In genomic region chr7:105399935-105400624, GRCm38 (mm10) we compare ENCODE assay signal across 8 mouse cellular contexts. TPM values are rescaled to one million over a fixed set of nuclear protein-coding genes. Genes with fewer than 3 reads are reported as not detected.
DNase-seq lines count a peak whose midpoint lies in the region; ATAC-seq lines count a peak whose summit lies in the region.

TSS of gene Fam160a2 (minus strand) at chr7:105400054.

- peak; percentile 99 for DNase-seq in ES-CJ7 (ENCODE audit: low read depth, low spot score)
- DNase-seq in cerebellum, adult 11 months: peak; percentile 100
- peak; percentile 99 for DNase-seq in forebrain, embryonic 14.5 days (ENCODE audit: low spot score)
- peak; percentile 100 for DNase-seq in heart, postnatal 14 days
- DNase-seq in layer of hippocampus, adult 11-12 months (ENCODE audit: low spot score): peak; percentile 100
- peak; percentile 100 for DNase-seq in lung, adult 18-20 months
- DNase-seq in testis, postnatal 14 days (ENCODE audit: low spot score): peak; percentile 99

- ATAC-seq in forebrain, embryonic 14.5 days: peak; percentile 98
- peak; percentile 98 for ATAC-seq in neural tube, embryonic 15.5 days (ENCODE audit: low FRiP score)

- peak within 1 kb of the TSS; percentile 81 for H3K4me3 ChIP-seq in forebrain, embryonic 14.5 days (ENCODE audit: low read depth, low read length)
- peak within 1 kb of the TSS; percentile 89 for H3K4me3 ChIP-seq in neural tube, embryonic 15.5 days (replicated peaks)

- peak within 1 kb of the TSS; percentile 84 for H3K9ac ChIP-seq in forebrain, embryonic 14.5 days (ENCODE audit: low read length)
- H3K9ac ChIP-seq in neural tube, embryonic 15.5 days (replicated peaks): peak within 1 kb of the TSS; percentile 91

- H3K36me3 ChIP-seq in forebrain, embryonic 14.5 days (ENCODE audit: control insufficient read depth, insufficient read depth, low read length): no peaks in the 10 kb centered on the region
- H3K36me3 ChIP-seq in neural tube, embryonic 15.5 days: peaks cover 3% of the 10 kb centered on the region; the same call in 1 of the 2 replicates

- peak within 1 kb of the TSS; percentile 74 for H3K4me2 ChIP-seq in forebrain, embryonic 14.5 days (ENCODE audit: low read length)
- H3K4me2 ChIP-seq in neural tube, embryonic 15.5 days: peak within 1 kb of the TSS; percentile 90

- intact Hi-C loops in heart, postnatal 14 days (cut with DNase I): loop anchor here (5.0 kb wide), 1 partner anchor 227 kb away; no protein-coding TSS in a partner anchor

- H3K9me3 ChIP-seq in forebrain, embryonic 14.5 days (replicated peaks; ENCODE audit: control insufficient read depth, low read length): no peaks in the 10 kb centered on the region
- no peaks in the 10 kb centered on the region for H3K9me3 ChIP-seq in neural tube, embryonic 15.5 days (replicated peaks)

- peak within 1 kb of the TSS; percentile 58 for H3K27ac ChIP-seq in forebrain, embryonic 14.5 days (ENCODE audit: low read depth, low read length)
- H3K27ac ChIP-seq in neural tube, embryonic 15.5 days (replicated peaks): peak within 1 kb of the TSS; percentile 83

- H3K4me1 ChIP-seq in forebrain, embryonic 14.5 days (ENCODE audit: control insufficient read depth, insufficient read depth, low read length): peaks cover 6% of the 10 kb centered on the region; the same call in 1 of the 2 replicates
- peaks cover 18% of the 10 kb centered on the region for H3K4me1 ChIP-seq in neural tube, embryonic 15.5 days

- under 1% methylated on average over 55 of the region's 55 CpGs for WGBS in forebrain, embryonic 14.5 days
- under 1% methylated on average over 55 of the region's 55 CpGs for WGBS in neural tube, embryonic 15.5 days

- no peaks in the 10 kb centered on the region for H3K27me3 ChIP-seq in forebrain, embryonic 14.5 days (replicated peaks; ENCODE audit: control insufficient read depth, insufficient read depth, low read length)
- H3K27me3 ChIP-seq in neural tube, embryonic 15.5 days (replicated peaks): no peaks in the 10 kb centered on the region

RNA-seq across cellular contexts. Expression of gene Fam160a2, which starts in this region (rescaled TPM):
- 30.4 and 39.8 TPM in 2 replicates for polyA plus RNA-seq in forebrain, embryonic 14.5 days (2014; fragmentation: Nextera tagmentation; extraction: Ambion mirVana)
- 10 to 100 TPM; 19.5 to 25.2 TPM for total RNA-seq in heart, postnatal 14 days (2021)
- 39.0 and 41.9 TPM in 2 replicates for polyA plus RNA-seq in neural tube, embryonic 15.5 days (2015; fragmentation: Nextera tagmentation; extraction: Ambion mirVana)

Comparison
In these comparisons a context has a peak if more than half of its experiments do, and no peak if none do; other contexts are left out.
1. Peak in every context shown above with its lines: DNase-seq, ATAC-seq, H3K4me3 ChIP-seq and H3K27ac ChIP-seq.